Mouse (Mus musculus) neutrophil, adult 59 days (primary cell): Measurements from ENCODE around the gene Ubxn6. TPM values are rescaled to one million over a fixed set of nuclear protein-coding genes. Genes with fewer than 3 reads are reported as not detected.

Source experiments
- total RNA-seq, 2 experiments: library from RNA; stranded (reverse); gene quantifications; 1 replicate in 1 of 2; 2 replicates in 1 of 2; pipeline ENCODE4 v1.2.4; 2023

The Ubxn6 gene
- total RNA-seq = 10 to 100 TPM; 29.7 to 32.1 TPM

DNA sequence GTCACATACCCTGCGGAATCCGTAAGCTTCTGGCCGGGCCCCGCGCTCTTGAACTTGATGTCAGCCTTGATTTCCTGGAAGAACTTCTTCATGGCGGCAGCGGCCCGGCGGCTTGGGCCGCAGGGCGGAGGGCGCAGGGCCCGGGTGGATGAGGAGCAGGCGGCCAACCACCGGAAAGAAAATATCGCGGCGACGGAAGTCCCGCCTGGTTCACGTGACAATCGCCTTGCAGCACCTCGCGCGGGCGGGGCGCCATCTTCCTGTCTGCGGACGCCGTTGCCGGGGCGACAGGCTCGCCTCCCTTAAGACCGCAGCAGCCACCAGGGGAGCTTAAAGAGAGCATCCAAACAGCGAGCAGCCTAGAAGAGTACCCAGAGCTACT is at the start of gene Ubxn6:
Gene Ubxn6, minus strand, starts transcription at position 202 of the 382 bp plus-strand sequence.

DNA sequence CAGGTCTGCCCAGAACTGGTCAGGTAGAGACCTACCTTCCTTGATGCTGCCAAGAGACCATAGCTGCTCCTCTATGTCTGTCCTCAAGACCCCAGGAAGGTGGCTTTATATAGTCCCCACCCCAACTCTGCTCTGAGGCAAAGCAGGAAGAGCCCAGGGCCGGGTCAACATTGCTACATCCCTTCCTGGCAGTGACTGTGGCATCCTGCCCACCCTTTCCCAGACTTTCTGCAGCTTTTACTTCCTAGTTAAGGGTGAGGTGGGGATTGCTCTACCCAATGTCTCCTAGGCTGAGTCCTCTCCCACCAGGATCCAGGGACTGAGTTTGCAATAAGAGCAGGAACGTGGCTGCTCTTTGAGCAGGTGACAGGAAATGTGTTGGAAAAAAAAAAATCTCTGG is 47.0 kb upstream of the Ubxn6 start, which contains the start of gene Lrg1:
Gene Lrg1, minus strand, starts transcription at position 176 of the 400 bp plus-strand sequence.

DNA sequence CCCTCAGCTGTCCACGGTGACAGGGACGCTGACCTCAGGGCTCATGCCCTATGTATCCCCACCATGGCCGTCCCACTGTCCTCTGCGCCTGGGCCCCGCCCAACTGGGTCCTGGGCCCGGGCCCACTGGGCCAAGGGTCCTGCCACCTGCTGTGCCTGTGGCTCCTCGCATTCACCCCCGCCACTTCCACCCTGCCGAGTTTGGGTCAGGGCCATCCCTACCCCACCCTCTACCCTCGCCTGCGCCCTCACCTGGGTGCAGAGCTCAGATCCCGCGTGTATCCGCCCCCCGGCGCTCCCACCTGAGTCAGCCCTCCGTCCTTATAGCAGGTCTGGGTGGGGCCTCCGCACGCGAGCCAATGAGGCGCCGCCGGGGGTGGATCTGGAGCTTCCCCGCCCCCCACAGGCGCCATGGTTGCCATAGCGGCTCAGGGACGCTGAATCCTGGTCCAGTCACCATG is 42.5 kb upstream of the Ubxn6 start, which contains the start of gene Plin5:
Gene Plin5, minus strand, starts transcription at position 346 of the 460 bp plus-strand sequence.

DNA sequence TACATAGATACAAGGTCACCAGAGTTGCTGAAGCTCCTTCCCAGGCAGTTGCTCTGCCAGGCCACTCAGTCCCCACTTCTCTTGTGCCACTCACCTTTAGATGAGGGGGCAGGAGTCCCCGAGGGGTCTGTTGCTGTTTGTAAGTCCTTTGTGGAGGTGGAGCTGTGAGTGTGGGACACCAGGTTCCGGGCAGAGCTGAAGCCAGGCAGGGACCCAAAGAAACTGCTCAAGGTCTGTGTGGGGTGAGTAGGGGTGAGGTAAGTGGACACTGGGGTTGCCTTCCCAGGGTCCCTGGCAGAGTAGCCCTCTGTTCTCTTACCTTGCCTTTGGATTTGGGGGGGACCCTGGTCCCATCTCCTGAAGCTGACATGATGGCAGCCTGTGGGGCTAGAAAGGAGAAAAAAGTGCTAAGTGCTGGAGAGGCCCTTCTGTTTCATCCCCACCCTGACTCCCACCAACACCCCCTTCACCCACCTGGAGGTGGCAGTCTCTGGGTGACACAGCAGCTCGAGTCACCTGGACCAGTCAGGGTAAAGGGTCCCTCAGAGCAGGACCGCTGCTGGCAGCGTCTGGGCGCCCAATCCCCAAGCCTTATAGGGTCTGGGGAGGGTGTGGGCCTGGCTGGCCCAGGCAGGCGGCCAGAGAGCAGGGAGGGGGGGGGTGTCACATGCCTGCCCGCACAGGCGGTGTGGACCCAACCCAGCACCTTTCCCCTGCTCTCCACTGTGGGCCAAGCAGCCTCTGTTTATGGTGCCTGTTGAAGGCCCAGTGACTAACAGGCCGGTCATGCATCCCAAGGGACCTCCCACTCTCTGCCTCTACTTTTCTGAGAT is 34.6 kb upstream of the Ubxn6 start, which contains the start of gene Plin4:
Gene Plin4, minus strand, starts transcription at position 585 of the 833 bp plus-strand sequence.

DNA sequence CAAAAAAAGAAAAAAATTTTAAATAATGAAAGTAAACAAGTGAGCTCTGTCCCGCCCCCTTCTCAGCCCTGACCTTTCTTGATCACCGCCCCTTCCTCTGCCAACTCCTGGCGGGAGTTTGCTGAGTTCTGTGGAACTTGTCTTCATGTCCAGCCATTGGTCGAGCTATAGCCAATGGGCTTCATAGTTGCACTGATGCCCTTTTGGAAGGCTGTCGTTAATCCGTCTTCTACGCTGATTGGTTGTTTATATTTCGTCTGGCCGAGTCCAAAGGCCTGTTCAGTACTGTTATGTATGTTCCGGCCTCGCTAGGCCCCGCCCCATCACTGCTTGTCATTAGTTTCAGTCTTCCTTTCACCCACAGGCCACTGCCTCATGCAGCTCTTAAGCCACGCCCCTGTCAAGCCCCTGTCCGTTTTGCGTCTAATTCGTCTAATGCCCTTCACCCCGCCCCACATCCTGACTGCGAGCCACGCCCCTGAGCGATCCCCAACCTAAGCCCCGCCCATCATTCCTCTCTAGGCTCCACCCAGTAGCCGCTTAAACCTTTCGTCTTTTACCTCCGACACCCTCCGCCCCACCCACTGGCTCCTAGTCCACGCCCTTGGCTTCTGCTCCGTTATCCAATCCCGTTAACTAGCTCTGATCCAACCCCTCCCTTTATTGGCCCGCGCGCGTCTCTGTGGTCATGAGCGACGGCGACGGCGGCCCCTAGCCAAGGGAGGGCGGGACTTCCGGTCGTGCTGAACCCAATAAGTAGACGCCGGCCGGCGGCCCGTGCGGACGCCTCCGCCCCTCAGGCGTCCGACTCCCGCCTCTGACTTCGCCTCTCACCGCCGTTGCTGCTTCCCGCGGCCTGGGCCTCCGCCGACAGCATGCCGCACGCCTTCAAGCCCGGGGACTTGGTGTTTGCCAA is 4.3 kb upstream of the Ubxn6 start, which contains the start of gene Hdgfl2:
Gene Hdgfl2, plus strand, starts transcription at position 755 of the 916 bp plus-strand sequence.

DNA sequence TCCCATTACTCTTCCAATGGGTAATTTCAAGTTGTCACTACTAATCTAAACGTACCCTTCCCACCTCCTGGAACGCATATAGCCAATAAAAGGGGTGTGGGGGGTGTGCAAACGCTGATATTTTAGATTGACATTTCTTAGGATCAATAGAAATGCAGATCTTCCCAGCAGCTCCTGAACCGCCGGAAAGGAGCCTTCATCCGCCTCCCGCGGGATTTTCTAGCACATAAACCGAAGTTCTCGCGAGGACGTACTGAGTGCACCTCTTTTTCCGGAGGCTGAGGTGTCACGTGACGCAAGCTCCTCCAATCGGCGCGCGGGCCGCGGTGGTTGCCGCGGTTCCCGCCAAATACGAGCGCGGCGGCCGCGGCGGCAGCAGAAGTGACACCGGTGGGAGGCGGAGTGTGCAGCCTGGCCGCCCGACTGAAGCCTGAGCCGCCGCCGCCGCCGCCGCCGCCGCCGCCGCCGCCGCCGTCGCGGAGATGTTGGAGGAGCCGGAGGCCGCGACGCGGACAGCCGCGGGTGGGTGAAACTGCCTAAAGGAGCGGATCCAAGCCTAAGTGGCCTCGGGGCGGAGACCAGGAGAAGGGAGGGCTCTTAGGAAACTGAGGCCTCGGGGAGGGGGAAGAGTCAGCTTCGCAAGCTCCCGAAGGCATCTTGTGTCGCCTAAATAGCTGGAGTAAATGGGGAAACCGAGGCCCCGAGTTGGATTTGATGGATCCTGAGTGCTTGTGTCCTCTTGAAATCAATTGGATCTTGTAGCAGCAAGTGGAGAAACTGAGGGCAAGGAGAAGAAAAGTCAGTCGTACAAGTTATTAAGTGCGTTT is 34.6 kb downstream of the Ubxn6 start, which contains the start of gene Chaf1a:
Gene Chaf1a, plus strand, starts transcription at position 410 of the 827 bp plus-strand sequence.

DNA sequence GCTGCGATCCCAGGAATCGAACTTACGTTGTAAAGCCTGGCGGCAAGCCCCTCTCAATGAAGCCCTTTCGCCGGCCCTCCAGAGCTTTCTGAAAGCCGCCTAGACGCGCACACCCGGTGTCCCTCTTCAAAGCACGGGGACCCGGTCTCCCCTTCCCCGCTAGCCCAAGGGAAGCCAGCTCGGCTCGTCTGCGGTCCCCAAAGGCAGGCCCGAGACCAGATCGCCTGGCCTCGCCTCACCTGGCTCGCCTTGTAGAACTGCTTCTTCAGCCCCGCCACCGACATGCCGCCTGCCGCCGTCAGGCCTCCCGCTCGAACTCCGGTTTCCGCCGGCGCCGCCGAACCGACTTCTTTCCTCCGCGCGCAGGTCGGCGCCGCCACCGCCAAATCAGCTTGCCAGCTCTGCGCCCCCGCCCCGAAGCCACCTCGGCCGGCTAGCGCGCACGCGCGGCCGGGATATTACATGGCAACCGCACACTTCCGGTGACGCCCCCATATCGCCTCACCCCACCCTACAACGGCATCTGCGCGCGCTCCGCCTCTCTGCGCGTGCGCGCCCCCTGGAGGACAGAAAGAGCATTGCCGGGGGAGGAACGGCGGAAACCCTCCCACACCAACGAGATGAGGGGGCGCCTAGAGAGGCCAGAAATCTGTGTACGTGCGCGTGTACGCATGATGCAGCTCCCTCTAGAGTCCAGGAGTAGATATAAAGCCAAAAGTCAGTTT is 38.5 kb downstream of the Ubxn6 start, which contains the start of gene Sh3gl1:
Gene Sh3gl1, minus strand, starts transcription at position 460 of the 725 bp plus-strand sequence.

Other genes starting within 250 kb of the Ubxn6 start
- gene Zfp119a, start 196.1 kb downstream of the Ubxn6 start, total RNA-seq = 1 to 10 TPM; 3.1 to 5.9 TPM
- gene Zfp959, start 182.9 kb downstream of the Ubxn6 start, total RNA-seq = 1 to 10 TPM; 6.5 to 6.9 TPM
- 1 to 10 TPM; 4.6 to 5.2 TPM for gene Zfp119b, start 125.5 kb downstream of the Ubxn6 start, total RNA-seq
- gene Ebi3, start 122.4 kb downstream of the Ubxn6 start, total RNA-seq = 100 to 1,000 TPM; 124 to 153 TPM
- gene Yju2, start 115.9 kb downstream of the Ubxn6 start, total RNA-seq = 10 to 100 TPM; 24.1 to 24.2 TPM
- gene Shd, start 104.6 kb downstream of the Ubxn6 start, total RNA-seq = 1 to 10 TPM in 1 of 2 experiments, under 1 TPM in 1; 0.35 to 1.6 TPM
- not detected for gene Fsd1, start 88.5 kb downstream of the Ubxn6 start, total RNA-seq
- 1 to 10 TPM; 1.1 to 1.5 TPM for gene Stap2, start 69.4 kb downstream of the Ubxn6 start, total RNA-seq
- gene Mpnd, start 69.3 kb downstream of the Ubxn6 start, total RNA-seq = 10 to 100 TPM; 30.8 to 35.6 TPM
- gene Sh3gl1, start 38.4 kb downstream of the Ubxn6 start, total RNA-seq = 10 to 100 TPM; 58.7 to 59.0 TPM
- 10 to 100 TPM; 16.7 to 19.3 TPM for gene Chaf1a, start 34.6 kb downstream of the Ubxn6 start, total RNA-seq
- gene Hdgfl2, start 4.6 kb upstream of the Ubxn6 start, total RNA-seq = 10 to 100 TPM; 39.7 to 45.3 TPM
- gene Plin4, start 34.8 kb upstream of the Ubxn6 start, total RNA-seq = under 1 TPM; 0.31 to 0.49 TPM
- gene Plin5, start 42.6 kb upstream of the Ubxn6 start, total RNA-seq = 1 to 10 TPM; 1.2 to 1.3 TPM
- gene Lrg1, start 47.0 kb upstream of the Ubxn6 start, total RNA-seq = 100 to 1,000 TPM; 165 to 222 TPM
- gene Sema6b, start 65.3 kb upstream of the Ubxn6 start, total RNA-seq = 1 to 10 TPM; 4.3 TPM
- 1 to 10 TPM; 1.3 to 1.8 TPM for gene Tnfaip8l1, start 87.4 kb upstream of the Ubxn6 start, total RNA-seq
- gene Mydgf, start 108.9 kb upstream of the Ubxn6 start, total RNA-seq = 10 to 100 TPM; 26.6 to 30.6 TPM
- gene Dpp9, start 143.9 kb upstream of the Ubxn6 start, total RNA-seq = 10 to 100 TPM; 33.0 to 38.7 TPM
- gene Fem1a, start 181.8 kb upstream of the Ubxn6 start, total RNA-seq = 10 to 100 TPM; 12.7 to 12.8 TPM
- 10 to 100 TPM; 13.2 to 15.0 TPM for gene Ticam1, start 201.8 kb upstream of the Ubxn6 start, total RNA-seq
- 10 to 100 TPM; 45.8 to 53.2 TPM for gene Plin3, start 217.8 kb upstream of the Ubxn6 start, total RNA-seq
- gene Arrdc5, start 225.3 kb upstream of the Ubxn6 start, total RNA-seq = not detected
- gene Uhrf1, start 228.3 kb upstream of the Ubxn6 start, total RNA-seq = 10 to 100 TPM; 88.7 to 96.5 TPM